Mouse (Mus musculus) C2C12 (cell line): ENCODE results near the gene Amigo1. TPM values are rescaled to one million over a fixed set of nuclear protein-coding genes. Genes with fewer than 3 reads are reported as not detected.
A peak's percentile ranks its signal among the peaks of the same experiment; 100 is the strongest.

ENCODE experiments used
- H3K27me3 ChIP-seq: one replicate; pipeline ENCODE4 v1.6.1; 2011; ENCODE audit not compliant: control insufficient read depth, insufficient read depth, insufficient read length
- H3K36me3 ChIP-seq: one replicate; pipeline ENCODE4 v1.6.1; 2011; ENCODE audit not compliant: control insufficient read depth, insufficient read depth
- H3K4me3 ChIP-seq: one replicate; pipeline ENCODE4 v1.5.1; 2011; ENCODE audit warnings: mild to moderate bottlenecking, control low read depth; ENCODE audit not compliant: poor library complexity, insufficient read depth, severe bottlenecking
- H3K79me2 ChIP-seq: one replicate; pipeline ENCODE4 v1.6.1; 2011; ENCODE audit not compliant: control insufficient read depth, insufficient read depth
- H3K79me3 ChIP-seq: one replicate; pipeline ENCODE4 v1.6.1; 2011; ENCODE audit warnings: low read depth, control low read depth
- H3ac ChIP-seq: one replicate; pipeline ENCODE3; 2011; ENCODE audit warnings: low read depth; ENCODE audit not compliant: control insufficient read depth, insufficient read length
- CEBPB ChIP-seq: IDR thresholded peaks from one replicate; pipeline ENCODE4 v1.6.1; 2011; ENCODE audit warnings: low read depth, mild to moderate bottlenecking, control low read depth, moderate library complexity
- CTCF ChIP-seq: IDR thresholded peaks from one replicate; pipeline ENCODE4 v1.5.1; 2011; ENCODE audit not compliant: control insufficient read depth, insufficient read depth, insufficient read length
- FOSL1 ChIP-seq: IDR thresholded peaks from one replicate; pipeline ENCODE4 v1.8.0; 2011; ENCODE audit warnings: mild to moderate bottlenecking, low read length; ENCODE audit not compliant: poor library complexity, insufficient read depth, severe bottlenecking
- MAX ChIP-seq: IDR thresholded peaks from one replicate; pipeline ENCODE4 v1.6.1; 2011; ENCODE audit warnings: mild to moderate bottlenecking, control low read depth
- MYOD1 ChIP-seq: IDR thresholded peaks from one replicate; pipeline ENCODE4 v1.6.1; 2011; ENCODE audit warnings: low read depth; ENCODE audit not compliant: control insufficient read depth, insufficient read length
- MYOG ChIP-seq: IDR thresholded peaks from one replicate; pipeline ENCODE4 v1.6.1; 2011; ENCODE audit not compliant: control insufficient read depth, insufficient read length; ENCODE audit errors: extremely low read depth
- USF1 ChIP-seq: IDR thresholded peaks from one replicate; pipeline ENCODE4 v1.6.1; 2011; ENCODE audit warnings: low read depth, mild to moderate bottlenecking, control low read depth, moderate library complexity
- polyA plus RNA-seq: library from polyadenylated mRNA; unstranded; fragments of >200 nt; fragmentation: generic; extraction: Trizol; gene quantifications from one replicate; pipeline ENCODE4 v1.2.1, GENCODE M21; 2012; ENCODE audit warnings: missing spikeins

Gene Amigo1
- polyA plus RNA-seq, 1 experiment, result 1.9 TPM

- no peaks in the 10 kb centered on the region for H3K79me2 ChIP-seq
- H3K27me3 ChIP-seq, result peaks cover 31% of the 10 kb centered on the region
- no peak overlapping the region for H3ac ChIP-seq
- no peaks in the 10 kb centered on the region for H3K36me3 ChIP-seq
- H3K4me3 ChIP-seq, result no peak overlapping the region
- H3K79me3 ChIP-seq, result no peaks in the 10 kb centered on the region
- TF ChIP-seq CTCF (peak; percentile 83), USF1 (no peak)
Measured at GRCm38 (mm10) chr3:108164807-108165206, 21.3 kb upstream of the Amigo1 start.

GRCm38 (mm10) chr3:108165532-108166315 lies 20.4 kb upstream of the Amigo1 start:
- H3K79me3 ChIP-seq, result no peaks in the 10 kb centered on the region
- H3K4me3 ChIP-seq, result no peak overlapping the region
- H3K27me3 ChIP-seq, result peaks cover 24% of the 10 kb centered on the region
- no peaks in the 10 kb centered on the region for H3K79me2 ChIP-seq
- H3ac ChIP-seq, result no peak overlapping the region
- H3K36me3 ChIP-seq, result no peaks in the 10 kb centered on the region
- TF ChIP-seq USF1 (no peak), MAX (no peak), CEBPB (no peak), MYOD1 (no peak), MYOG (no peak), CTCF (no peak), FOSL1 (no peak)

GRCm38 (mm10) chr3:108166486-108167211 lies 19.5 kb upstream of the Amigo1 start:
- Histone ChIP-seq H3K36me3 (no peaks in the 10 kb centered on the region), H3ac (no peak overlapping the region), H3K79me2 (no peaks in the 10 kb centered on the region), H3K79me3 (no peaks in the 10 kb centered on the region), H3K4me3 (no peak overlapping the region), H3K27me3 (peaks cover 23% of the 10 kb centered on the region)
- TF ChIP-seq USF1, result no peak
- no peak for TF ChIP-seq MYOG
- TF ChIP-seq FOSL1, result no peak
- no peak for TF ChIP-seq CTCF

GRCm38 (mm10) chr3:108167499-108167898 lies 18.6 kb upstream of the Amigo1 start:
- Histone ChIP-seq H3K79me3 (no peaks in the 10 kb centered on the region), H3K36me3 (no peaks in the 10 kb centered on the region), H3K4me3 (no peak overlapping the region), H3K79me2 (no peaks in the 10 kb centered on the region), H3K27me3 (peaks cover 26% of the 10 kb centered on the region), H3ac (no peak overlapping the region)
- TF ChIP-seq USF1 (no peak), CTCF (no peak), MAX (no peak)

- Histone ChIP-seq H3K36me3 (no peaks in the 10 kb centered on the region), H3K79me2 (no peaks in the 10 kb centered on the region), H3K4me3 (no peak overlapping the region), H3K79me3 (no peaks in the 10 kb centered on the region), H3K27me3 (peaks cover 36% of the 10 kb centered on the region), H3ac (no peak overlapping the region)
- no peak for TF ChIP-seq FOSL1
- no peak for TF ChIP-seq MAX
- TF ChIP-seq MYOG, result no peak
- TF ChIP-seq MYOD1, result no peak
- TF ChIP-seq USF1, result no peak
- TF ChIP-seq CTCF, result no peak
- no peak for TF ChIP-seq CEBPB
Measured at GRCm38 (mm10) chr3:108169199-108169598, 16.9 kb upstream of the Amigo1 start.
